Mouse (Mus musculus) liver, embryonic 12.5 days (tissue): ENCODE measurements around the gene Tcf25. TPM values are rescaled to one million over a fixed set of nuclear protein-coding genes. Genes with fewer than 3 reads are reported as not detected.

Source experiments
- ATAC-seq: fragments of 200-750 bp; cut with Nextera tagmentation; 2 replicates; pipeline ENCODE4 v1.8.0; 2017; ENCODE audit warnings: moderate number of reproducible peaks, mild to moderate bottlenecking, moderate library complexity
- H3K27ac ChIP-seq: fragments of 300-500 bp; sonication (generic); 2 replicates; pipeline ENCODE4 v1.5.1; 2016; ENCODE audit warnings: mild to moderate bottlenecking
- H3K27me3 ChIP-seq: fragments of 300-500 bp; sonication (generic); replicated peaks from 2 replicates; pipeline ENCODE4 v1.6.1; 2016; ENCODE audit warnings: mild to moderate bottlenecking, moderate library complexity
- H3K36me3 ChIP-seq: fragments of 300-500 bp; sonication (generic); 2 replicates; pipeline ENCODE4 v1.6.1; 2016; ENCODE audit warnings: mild to moderate bottlenecking, moderate library complexity
- H3K4me1 ChIP-seq: fragments of 300-500 bp; sonication (generic); 2 replicates; pipeline ENCODE4 v1.6.1; 2016
- H3K4me2 ChIP-seq: fragments of 300-500 bp; sonication (generic); 2 replicates; pipeline ENCODE4 v1.6.1; 2016; ENCODE audit warnings: mild to moderate bottlenecking, moderate library complexity
- H3K4me3 ChIP-seq: fragments of 300-500 bp; sonication (generic); 2 replicates; pipeline ENCODE4 v1.5.1; 2016; ENCODE audit warnings: mild to moderate bottlenecking, moderate library complexity
- H3K9ac ChIP-seq: fragments of 300-500 bp; sonication (generic); 2 replicates; pipeline ENCODE4 v1.6.1; 2016; ENCODE audit warnings: mild to moderate bottlenecking, moderate library complexity
- H3K9me3 ChIP-seq: fragments of 300-500 bp; sonication (generic); replicated peaks from 2 replicates; pipeline ENCODE4 v1.6.1; 2016; ENCODE audit warnings: mild to moderate bottlenecking, moderate library complexity
- WGBS: fragments of 180-500 bp; shearing (Covaris S2); methylation state at CpG from one replicate; pipeline ENCODE4 v1.1.7; 2016; ENCODE audit not compliant: insufficient replicate concordance; 5-methylcytosine and 5-hydroxymethylcytosine counted together
- polyA plus RNA-seq: library from polyadenylated mRNA; unstranded; fragments of >200 nt; fragmentation: Nextera tagmentation; extraction: Ambion mirVana; gene quantifications from 2 replicates; pipeline ENCODE4 v1.2.1, GENCODE M21; 2016

Tcf25 gene
- polyA plus RNA-seq, 1 experiment from 2014 or later = 94.3 TPM

DNA sequence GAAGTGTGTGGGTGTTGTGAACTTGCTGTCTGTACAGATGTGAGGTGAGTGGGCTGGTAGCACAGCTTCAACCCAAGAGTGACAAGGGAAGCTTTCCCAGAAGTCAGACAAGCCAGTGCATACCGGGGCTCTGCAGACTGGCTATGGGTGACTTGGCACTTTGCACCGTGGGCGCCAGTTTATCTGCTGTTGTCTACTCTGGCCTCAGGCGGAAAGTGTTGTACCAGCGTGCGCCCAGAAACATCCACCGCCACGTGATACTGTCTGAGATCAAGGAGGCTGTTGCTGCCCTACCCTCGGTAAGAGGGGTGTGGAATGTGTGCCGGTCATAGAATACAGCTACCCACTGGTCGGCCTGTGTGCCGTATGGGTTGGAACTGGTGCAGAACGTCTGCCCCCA, 24.8 kb downstream of the Tcf25 start:
- H3K36me3 ChIP-seq = peaks cover 100% of the 10 kb centered on the region
- no peak for ATAC-seq

DNA sequence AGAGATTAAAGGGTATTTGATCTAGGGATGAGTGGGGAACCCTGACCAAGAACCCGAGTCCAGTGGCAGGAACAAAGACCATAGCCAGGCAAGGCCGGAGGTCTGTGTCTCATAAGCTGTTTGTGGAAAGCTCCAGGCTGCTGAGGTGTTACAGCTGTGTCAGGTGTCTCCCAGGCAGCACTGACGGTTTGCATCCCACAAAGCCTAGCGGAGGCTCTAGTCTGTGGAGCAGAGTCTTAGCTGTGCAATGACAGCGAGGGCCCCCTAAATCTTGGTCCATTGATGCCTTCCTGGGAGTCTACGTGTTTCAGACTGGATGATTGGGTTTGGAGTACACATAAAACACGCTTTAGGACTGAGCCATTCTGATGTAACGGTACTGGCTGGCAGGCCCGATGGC, 28.4 kb downstream of the Tcf25 start:
- Histone ChIP-seq H3K9ac (no peak overlapping the region), H3K9me3 (no peaks in the 10 kb centered on the region), H3K27me3 (no peaks in the 10 kb centered on the region), H3K4me3 (no peak overlapping the region), H3K4me1 (peaks cover 24% of the 10 kb centered on the region), H3K27ac (no peak overlapping the region), H3K4me2 (no peak overlapping the region), H3K36me3 (peaks cover 66% of the 10 kb centered on the region)
- ATAC-seq = no peak
- 84% methylated on average over 9 of the region's 9 CpGs for WGBS

More for the DNA sequence above, 24.8 kb downstream of the Tcf25 start:
- 84% methylated on average over 13 of the region's 13 CpGs for WGBS
- H3K4me2 ChIP-seq = no peak overlapping the region
- no peaks in the 10 kb centered on the region for H3K27me3 ChIP-seq
- no peak overlapping the region for H3K27ac ChIP-seq
- H3K4me1 ChIP-seq = peaks cover 10% of the 10 kb centered on the region
- no peaks in the 10 kb centered on the region for H3K9me3 ChIP-seq
- H3K9ac ChIP-seq = no peak overlapping the region
- H3K4me3 ChIP-seq = no peak overlapping the region

DNA sequence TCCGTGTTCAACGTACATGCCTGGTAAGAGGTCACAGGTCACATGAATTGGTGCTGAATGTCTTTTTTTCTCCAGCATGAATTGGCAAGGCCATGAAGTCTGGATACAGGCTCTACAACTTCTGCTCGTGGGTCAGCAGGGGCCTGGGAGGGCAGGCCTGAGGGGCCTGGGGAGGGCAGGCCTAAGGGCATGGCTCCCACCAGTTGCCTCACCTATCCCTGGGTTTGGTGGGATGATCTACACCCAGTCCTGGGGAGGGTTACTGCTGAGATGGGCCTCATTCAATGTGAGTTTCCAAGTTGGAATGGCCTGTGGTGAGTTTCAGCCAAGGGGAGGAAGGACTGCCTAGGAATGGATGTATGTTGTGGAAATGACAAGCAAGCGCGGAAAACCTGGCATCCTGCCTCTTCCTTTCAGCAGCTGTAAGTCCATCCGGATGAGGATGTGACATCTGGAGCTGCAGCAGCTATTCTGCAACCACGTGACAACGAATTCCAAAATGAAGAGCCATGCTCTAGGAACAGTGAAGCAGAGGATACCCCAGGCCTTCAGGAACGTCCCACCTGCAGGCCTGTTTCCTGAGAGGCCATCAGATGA, 29.3 kb downstream of the Tcf25 start:
- H3K9ac ChIP-seq = no peak overlapping the region
- no peak overlapping the region for H3K4me3 ChIP-seq
- no peak overlapping the region for H3K27ac ChIP-seq
- WGBS = 84% methylated on average over 9 of the region's 9 CpGs
- no peaks in the 10 kb centered on the region for H3K9me3 ChIP-seq
- H3K4me2 ChIP-seq = no peak overlapping the region
- no peak for ATAC-seq
- peaks cover 57% of the 10 kb centered on the region for H3K36me3 ChIP-seq
- peaks cover 24% of the 10 kb centered on the region for H3K4me1 ChIP-seq
- peaks cover 8% of the 10 kb centered on the region for H3K27me3 ChIP-seq

DNA sequence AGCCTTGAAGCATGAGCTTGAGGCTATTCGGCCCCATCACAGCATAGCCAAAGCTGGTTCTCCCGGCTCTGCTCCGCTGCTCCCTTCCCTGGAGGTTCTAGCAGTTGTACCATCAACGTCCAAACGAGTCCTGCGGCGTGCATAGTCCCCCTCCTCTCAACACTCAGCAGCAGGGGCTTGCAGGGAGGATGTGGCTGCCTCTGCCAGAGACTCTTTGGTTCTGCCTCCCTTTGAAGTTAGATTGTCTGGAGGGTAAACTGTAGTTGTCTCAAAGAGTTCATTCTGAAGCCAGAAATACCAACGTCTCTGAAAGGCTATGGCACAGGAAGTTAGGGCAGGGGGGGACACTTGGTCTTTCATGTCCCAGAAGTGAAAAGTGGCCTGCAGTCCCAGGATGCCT, 31.0 kb downstream of the Tcf25 start:
- 55% methylated on average over 8 of the region's 8 CpGs for WGBS
- no peaks in the 10 kb centered on the region for H3K9me3 ChIP-seq
- no peak overlapping the region for H3K4me2 ChIP-seq
- H3K4me3 ChIP-seq = no peak overlapping the region
- peaks cover 16% of the 10 kb centered on the region for H3K27me3 ChIP-seq
- peaks cover 40% of the 10 kb centered on the region for H3K4me1 ChIP-seq
- H3K27ac ChIP-seq = no peak overlapping the region
- H3K9ac ChIP-seq = no peak overlapping the region
- peaks cover 41% of the 10 kb centered on the region for H3K36me3 ChIP-seq
- no peak for ATAC-seq

DNA sequence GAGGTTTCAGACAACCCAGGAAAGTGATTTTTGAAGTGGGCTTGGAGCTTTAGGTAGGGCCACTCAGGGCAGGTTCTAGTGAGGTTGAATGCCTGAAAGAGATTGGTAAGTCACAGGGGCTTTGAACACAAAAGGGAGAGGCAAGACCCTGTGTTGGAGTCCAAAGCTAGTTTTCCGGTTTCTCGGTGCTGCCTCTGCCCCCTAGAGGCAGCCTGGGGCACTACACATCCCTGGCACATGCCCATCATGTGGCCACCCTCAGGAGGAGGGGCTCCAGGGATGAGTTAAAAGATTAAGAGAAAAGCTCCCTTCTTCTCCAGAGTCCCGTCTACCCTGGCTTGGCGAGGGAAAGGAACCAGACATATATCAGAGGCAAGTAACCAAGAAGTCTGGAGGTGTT, 33.2 kb downstream of the Tcf25 start, which contains the start of gene Mc1r:
TSS of gene Mc1r (plus strand) at position 322 of the 400 bp plus-strand sequence.
- H3K4me2 ChIP-seq = peak within 1 kb of the TSS; percentile 29
- H3K4me1 ChIP-seq = peaks cover 62% of the 10 kb centered on the region
- no peak within 1 kb of the TSS for H3K4me3 ChIP-seq
- ATAC-seq = no peak
- H3K27me3 ChIP-seq = peaks cover 39% of the 10 kb centered on the region
- H3K27ac ChIP-seq = no peak within 1 kb of the TSS
- WGBS = 8% methylated on average over 4 of the region's 4 CpGs
- H3K36me3 ChIP-seq = peaks cover 18% of the 10 kb centered on the region
- H3K9ac ChIP-seq = no peak within 1 kb of the TSS
- H3K9me3 ChIP-seq = no peaks in the 10 kb centered on the region

DNA sequence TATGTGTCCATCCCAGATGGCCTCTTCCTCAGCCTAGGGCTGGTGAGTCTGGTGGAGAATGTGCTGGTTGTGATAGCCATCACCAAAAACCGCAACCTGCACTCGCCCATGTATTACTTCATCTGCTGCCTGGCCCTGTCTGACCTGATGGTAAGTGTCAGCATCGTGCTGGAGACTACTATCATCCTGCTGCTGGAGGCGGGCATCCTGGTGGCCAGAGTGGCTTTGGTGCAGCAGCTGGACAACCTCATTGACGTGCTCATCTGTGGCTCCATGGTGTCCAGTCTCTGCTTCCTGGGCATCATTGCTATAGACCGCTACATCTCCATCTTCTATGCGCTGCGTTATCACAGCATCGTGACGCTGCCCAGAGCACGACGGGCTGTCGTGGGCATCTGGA, 34.1 kb downstream of the Tcf25 start:
- no peak for ATAC-seq
- H3K9ac ChIP-seq = no peak overlapping the region
- no peak overlapping the region for H3K4me2 ChIP-seq
- H3K27ac ChIP-seq = no peak overlapping the region
- peaks cover 10% of the 10 kb centered on the region for H3K36me3 ChIP-seq
- no peaks in the 10 kb centered on the region for H3K9me3 ChIP-seq
- 75% methylated on average over 13 of the region's 13 CpGs for WGBS
- H3K4me3 ChIP-seq = no peak overlapping the region
- peaks cover 47% of the 10 kb centered on the region for H3K27me3 ChIP-seq
- peaks cover 70% of the 10 kb centered on the region for H3K4me1 ChIP-seq

DNA sequence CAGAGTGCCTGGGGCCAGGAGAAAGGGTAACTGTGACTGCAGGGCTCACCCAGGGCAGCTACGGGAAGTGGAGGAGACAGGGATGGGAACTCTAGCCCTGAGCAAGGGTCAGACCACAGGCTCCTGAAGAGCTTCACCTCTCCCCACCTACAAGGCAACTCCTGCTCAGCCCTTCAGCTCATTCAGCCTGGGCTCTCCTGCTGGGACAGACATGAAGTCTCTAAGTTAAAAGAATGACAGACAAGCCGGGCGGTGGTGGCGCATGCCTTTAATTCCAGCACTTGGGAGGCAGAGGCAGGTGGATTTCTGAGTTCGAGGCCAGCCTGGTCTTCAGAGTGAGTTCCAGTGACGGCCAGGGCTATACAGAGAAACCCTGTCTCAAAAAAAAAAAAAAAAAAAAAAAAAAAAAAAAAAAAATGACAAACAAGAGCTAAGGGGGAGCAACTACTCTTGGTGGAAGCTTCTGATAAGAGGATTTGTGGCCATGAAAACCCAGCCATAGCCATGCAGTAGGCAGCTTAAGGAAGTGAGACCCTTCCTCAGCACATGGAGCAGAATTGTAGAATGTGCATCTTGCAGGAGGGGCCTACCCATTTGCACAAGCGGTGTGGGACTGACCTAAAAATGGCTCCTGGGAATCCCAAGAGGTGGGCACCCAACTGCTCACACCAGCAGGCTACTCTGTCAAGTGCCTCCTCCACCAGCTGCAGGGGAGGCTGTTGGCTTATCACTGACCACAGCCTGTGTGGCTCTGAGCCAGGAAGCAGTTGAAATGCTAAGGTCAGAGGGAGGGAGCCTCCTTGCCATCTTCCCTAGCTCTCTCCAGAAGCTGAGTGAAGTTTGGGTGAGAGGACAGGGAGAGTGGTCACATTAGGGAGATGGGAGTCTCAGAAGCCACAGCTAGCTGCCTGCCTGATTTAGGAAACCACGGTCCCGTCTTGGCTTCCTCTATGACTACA, 35.3 kb downstream of the Tcf25 start:
- no peak overlapping the region for H3K27ac ChIP-seq
- H3K27me3 ChIP-seq = peaks cover 60% of the 10 kb centered on the region
- peaks cover 80% of the 10 kb centered on the region for H3K4me1 ChIP-seq
- H3K36me3 ChIP-seq = no peaks in the 10 kb centered on the region
- peak; percentile 60 for ATAC-seq
- H3K4me2 ChIP-seq = 0 out of 2 replicates have a peak overlapping the region, but pooled peaks have one; percentile 21
- no peaks in the 10 kb centered on the region for H3K9me3 ChIP-seq
- H3K4me3 ChIP-seq = no peak overlapping the region
- 28% methylated on average over 9 of the region's 9 CpGs for WGBS
- H3K9ac ChIP-seq = 0 out of 2 replicates have a peak overlapping the region, but pooled peaks have one; percentile 5

DNA sequence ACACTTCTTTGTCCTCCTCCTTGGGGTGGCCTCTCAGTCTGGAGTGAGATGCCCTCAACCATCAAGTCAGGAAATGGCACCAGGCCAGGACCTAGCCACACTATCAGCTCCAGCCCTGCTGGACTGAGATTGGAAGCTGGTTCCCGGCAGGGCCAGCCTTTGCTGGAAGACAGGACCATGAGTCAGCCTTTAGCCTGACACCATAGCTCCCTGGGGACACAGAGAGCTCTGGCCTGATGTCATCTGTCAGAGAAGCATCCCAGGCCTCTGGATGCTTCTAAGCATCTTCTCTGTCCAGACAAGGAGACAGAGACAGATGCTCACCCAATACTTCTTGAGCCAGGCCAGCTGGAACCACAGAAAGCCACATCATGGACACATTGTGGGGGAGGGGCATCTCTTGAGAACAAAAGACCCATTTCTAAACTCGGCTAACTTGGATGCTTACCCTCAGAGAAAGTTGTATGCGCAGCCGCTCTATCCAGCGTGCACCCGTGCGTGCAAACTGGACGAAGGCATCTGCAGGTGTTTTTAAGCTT, 36.6 kb downstream of the Tcf25 start:
- H3K4me1 ChIP-seq = peaks cover 87% of the 10 kb centered on the region
- no peak overlapping the region for H3K27ac ChIP-seq
- H3K27me3 ChIP-seq = peaks cover 64% of the 10 kb centered on the region

DNA sequence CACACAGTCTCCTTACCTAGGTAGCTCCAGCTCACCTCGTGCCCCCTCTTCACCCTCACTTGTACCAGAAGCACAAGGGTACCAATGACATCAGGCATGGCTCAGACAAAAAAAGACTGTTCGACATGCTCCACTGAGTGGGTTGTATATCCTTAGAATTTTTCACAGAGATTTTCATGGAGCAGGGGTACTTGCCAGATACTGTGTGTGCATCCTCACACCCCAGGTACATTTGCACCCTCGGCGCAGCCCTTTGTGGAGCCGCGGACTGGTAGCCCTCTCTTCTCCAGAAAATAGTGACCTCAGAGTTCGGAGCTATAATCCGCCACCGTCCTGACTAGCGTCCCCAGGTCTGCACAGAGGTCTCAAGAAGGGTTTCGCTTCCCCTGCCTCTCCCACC, 37.2 kb downstream of the Tcf25 start:
- Histone ChIP-seq H3K27ac (no peak overlapping the region), H3K9ac (0 out of 2 replicates have a peak overlapping the region, but pooled peaks have one; percentile 5), H3K4me2 (peak overlapping the region; percentile 62), H3K4me1 (peaks cover 85% of the 10 kb centered on the region), H3K9me3 (no peaks in the 10 kb centered on the region), H3K4me3 (peak overlapping the region; percentile 32), H3K36me3 (no peaks in the 10 kb centered on the region), H3K27me3 (peaks cover 64% of the 10 kb centered on the region)
- WGBS = 26% methylated on average over 11 of the region's 11 CpGs
- ATAC-seq = no peak

More for the DNA sequence above, 36.6 kb downstream of the Tcf25 start:
- no peak overlapping the region for H3K9ac ChIP-seq
- H3K9me3 ChIP-seq = no peaks in the 10 kb centered on the region
- H3K4me2 ChIP-seq = 0 out of 2 replicates have a peak overlapping the region, but pooled peaks have one; percentile 21
- H3K36me3 ChIP-seq = no peaks in the 10 kb centered on the region
- ATAC-seq = no peak
- H3K4me3 ChIP-seq = no peak overlapping the region
- WGBS = 69% methylated on average over 8 of the region's 8 CpGs

DNA sequence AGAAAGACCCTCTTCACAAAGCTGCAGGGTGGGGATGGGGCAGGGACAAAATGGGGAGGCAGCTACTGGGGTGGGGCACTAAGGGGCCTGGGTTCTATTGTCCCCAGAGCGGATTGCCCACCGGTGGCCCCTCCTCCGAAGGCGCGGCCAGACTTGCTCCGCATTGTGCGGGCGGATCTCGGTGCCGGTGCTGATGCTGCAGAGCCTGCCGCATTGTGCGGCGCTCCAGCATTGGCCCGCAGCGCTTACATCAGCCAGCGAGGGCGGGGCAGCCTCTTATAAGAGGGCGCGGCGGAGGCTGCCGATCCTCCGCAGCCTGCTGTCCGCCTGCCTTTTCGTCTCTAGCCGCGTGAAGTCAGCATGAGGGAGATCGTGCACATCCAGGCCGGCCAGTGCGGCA, 37.7 kb downstream of the Tcf25 start, which contains the start of gene Tubb3:
TSS of gene Tubb3 (plus strand) at position 179 of the 400 bp plus-strand sequence.
- peaks cover 84% of the 10 kb centered on the region for H3K4me1 ChIP-seq
- H3K4me2 ChIP-seq = peak within 1 kb of the TSS; percentile 62
- H3K27me3 ChIP-seq = peaks cover 64% of the 10 kb centered on the region
- H3K36me3 ChIP-seq = no peaks in the 10 kb centered on the region
- peak within 1 kb of the TSS; percentile 32 for H3K4me3 ChIP-seq
- ATAC-seq = peak; percentile 49
- H3K27ac ChIP-seq = no peak within 1 kb of the TSS
- no peaks in the 10 kb centered on the region for H3K9me3 ChIP-seq
- WGBS = under 1% methylated on average over 29 of the region's 29 CpGs
- H3K9ac ChIP-seq = 0 out of 2 replicates have a peak within 1 kb of the TSS, but pooled peaks have one; percentile 5

DNA sequence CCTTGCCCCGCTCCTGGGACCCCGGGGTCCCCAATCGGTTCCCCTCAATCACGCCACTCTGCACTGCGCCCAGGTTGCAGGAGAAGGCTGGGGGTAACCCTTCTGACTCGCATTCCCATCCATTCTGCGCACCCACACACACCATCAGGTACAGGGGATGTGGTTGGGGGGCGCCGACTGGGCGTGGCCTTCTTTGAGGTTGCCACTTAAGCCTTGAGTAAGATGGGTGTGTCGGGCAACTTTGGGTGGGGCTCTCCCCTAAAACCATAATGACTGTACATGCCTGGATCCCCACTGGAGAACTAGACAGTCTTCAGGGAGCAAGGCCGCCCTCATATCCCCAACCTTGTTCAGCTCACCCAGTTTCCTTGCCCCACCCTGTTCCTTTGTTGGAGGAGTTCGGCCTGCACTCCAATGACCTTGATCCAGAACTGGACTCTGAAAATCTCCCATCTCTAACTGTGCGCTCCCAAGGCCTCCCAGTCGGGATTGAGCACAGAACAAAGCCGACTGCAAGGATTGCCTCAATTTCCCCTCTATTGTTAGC, 38.3 kb downstream of the Tcf25 start:
- ATAC-seq = no peak
- peaks cover 64% of the 10 kb centered on the region for H3K27me3 ChIP-seq
- no peaks in the 10 kb centered on the region for H3K36me3 ChIP-seq
- WGBS = 14% methylated on average over 16 of the region's 16 CpGs
- peak overlapping the region; percentile 62 for H3K4me2 ChIP-seq
- H3K9me3 ChIP-seq = no peaks in the 10 kb centered on the region
- H3K9ac ChIP-seq = no peak overlapping the region
- peak overlapping the region; percentile 32 for H3K4me3 ChIP-seq
- H3K27ac ChIP-seq = no peak overlapping the region
- peaks cover 84% of the 10 kb centered on the region for H3K4me1 ChIP-seq
